Mouse (Mus musculus) bone marrow, adult 2 months (tissue): Measurements from ENCODE around the gene Tanc1. TPM values are rescaled to one million over a fixed set of nuclear protein-coding genes. Genes with fewer than 3 reads are reported as not detected.

Source experiments
- H3K27ac ChIP-seq: fragments of 200-500 bp; 2 replicates; pipeline ENCODE4 v1.5.1; 2012; ENCODE audit warnings: low read depth, mild to moderate bottlenecking, control low read depth, inconsistent platforms, low read length; ENCODE audit not compliant: control insufficient read depth, poor library complexity, insufficient read depth
- H3K4me1 ChIP-seq: fragments of 200-500 bp; 2 replicates; pipeline ENCODE4 v1.6.1; 2011; ENCODE audit warnings: low read length; ENCODE audit not compliant: control insufficient read depth, insufficient read depth
- H3K4me3 ChIP-seq: fragments of 200-500 bp; replicated peaks from 2 replicates; pipeline ENCODE3; 2011; ENCODE audit warnings: mild to moderate bottlenecking, low read depth, low read length, control low read depth; ENCODE audit not compliant: control insufficient read depth
- CTCF ChIP-seq: fragments of 200-500 bp; IDR thresholded peaks from 2 replicates; pipeline ENCODE4 v1.5.1; 2011; ENCODE audit warnings: low read length, control low read depth; ENCODE audit not compliant: control insufficient read depth, insufficient read depth
- POLR2A ChIP-seq: fragments of 200-500 bp; IDR thresholded peaks from 2 replicates; pipeline ENCODE4 v1.6.1; 2011; ENCODE audit warnings: low read depth, mild to moderate bottlenecking, control low read depth, low read length, borderline replicate concordance; ENCODE audit not compliant: control insufficient read depth
- WGBS: fragments of 180-500 bp; shearing (Covaris S2); methylation state at CpG from one replicate; pipeline ENCODE4 v1.1.7; 2018; 5-methylcytosine and 5-hydroxymethylcytosine counted together
- polyA plus RNA-seq: library from polyadenylated mRNA; stranded (reverse); fragments of >200 nt; gene quantifications from 2 replicates; pipeline ENCODE4 v1.2.4, GENCODE M21; 2011; ENCODE audit warnings: low replicate concordance; ENCODE audit not compliant: missing spikeins, insufficient read depth, insufficient read length

Tanc1 gene
- polyA plus RNA-seq, 1 experiment: 7.4 TPM

DNA sequence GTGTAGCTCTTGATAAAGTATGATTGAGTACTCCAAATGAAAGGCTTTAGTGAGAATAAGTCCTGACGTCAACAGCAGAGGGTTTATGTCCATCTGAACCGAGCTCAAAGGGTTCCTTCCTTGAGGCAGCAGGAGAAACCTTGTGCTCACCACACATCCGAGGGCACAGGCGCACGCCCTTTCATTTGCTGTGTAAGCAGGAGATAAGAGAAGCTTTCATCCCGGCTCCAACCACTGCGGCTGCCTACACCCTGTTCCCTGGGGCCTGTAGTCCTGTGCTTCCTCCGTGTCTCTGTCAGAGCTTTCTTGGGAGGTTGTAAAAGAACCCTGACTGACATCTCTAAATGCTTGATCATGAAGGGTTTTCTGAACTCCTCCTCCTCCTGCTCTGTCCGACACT, 181.5 kb downstream of the Tanc1 start:
- 73% methylated on average over 9 of the region's 9 CpGs for WGBS
- TF ChIP-seq POLR2A (no peak), CTCF (no peak)

DNA sequence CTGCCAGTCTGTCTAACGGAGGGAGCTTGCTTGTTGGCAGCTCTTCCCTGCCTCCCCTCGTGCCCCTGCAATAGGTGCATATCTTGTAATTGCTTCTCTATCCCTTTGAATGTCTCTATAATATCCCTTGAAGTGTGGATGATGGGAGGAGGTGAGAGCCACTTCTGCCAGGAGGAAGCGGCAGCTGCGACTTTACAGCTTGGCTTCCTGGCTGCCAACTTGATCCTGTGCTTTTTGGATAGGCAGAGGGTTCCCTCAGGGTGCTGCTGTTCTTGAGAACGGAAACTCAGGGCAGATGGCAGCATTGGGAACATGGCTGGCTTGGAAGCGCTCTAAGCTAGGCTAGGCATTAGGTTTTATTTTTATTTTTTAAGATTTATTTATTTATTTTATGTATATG, 183.0 kb downstream of the Tanc1 start:
- H3K27ac ChIP-seq: no peak overlapping the region
- H3K4me3 ChIP-seq: no peak overlapping the region
- no peaks in the 10 kb centered on the region; the same call in 1 of the 2 replicates for H3K4me1 ChIP-seq
- WGBS: 84% methylated on average over 6 of the region's 6 CpGs
- TF ChIP-seq CTCF: no peak
- no peak for TF ChIP-seq POLR2A

More for the DNA sequence above, 181.5 kb downstream of the Tanc1 start:
- Histone ChIP-seq H3K4me1 (no peaks in the 10 kb centered on the region), H3K4me3 (no peak overlapping the region), H3K27ac (no peak overlapping the region)

GRCm38 (mm10) chr2:59798934-59799532, 187.2 kb downstream of the Tanc1 start:
- no peak for TF ChIP-seq CTCF
- no peak for TF ChIP-seq POLR2A
- Histone ChIP-seq H3K4me1 (peaks cover 5% of the 10 kb centered on the region; the same call in 1 of the 2 replicates), H3K4me3 (no peak overlapping the region), H3K27ac (no peak overlapping the region)
- WGBS: 84% methylated on average over 16 of the region's 16 CpGs

DNA sequence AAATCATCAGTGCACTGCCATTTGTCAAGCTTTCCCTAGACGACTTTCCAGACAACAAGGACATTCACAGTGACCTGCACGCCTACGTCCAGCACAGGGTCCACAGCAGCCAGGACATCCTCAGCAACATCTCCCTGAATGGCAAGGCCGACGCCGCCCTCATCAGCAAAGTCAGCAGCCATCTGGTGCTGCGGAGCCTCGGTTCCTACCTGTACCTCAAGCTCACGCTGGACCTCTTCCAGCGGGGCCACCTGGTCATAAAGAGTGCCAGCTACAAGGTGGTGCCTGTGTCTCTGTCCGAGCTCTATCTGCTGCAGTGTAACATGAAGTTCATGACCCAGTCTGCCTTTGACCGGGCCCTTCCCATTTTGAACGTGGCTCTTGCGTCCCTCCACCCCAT, 187.7 kb downstream of the Tanc1 start:
- TF ChIP-seq POLR2A (no peak), CTCF (no peak)
- no peak overlapping the region for H3K27ac ChIP-seq
- peaks cover 5% of the 10 kb centered on the region; the same call in 1 of the 2 replicates for H3K4me1 ChIP-seq
- WGBS: 87% methylated on average over 14 of the region's 14 CpGs
- no peak overlapping the region for H3K4me3 ChIP-seq

DNA sequence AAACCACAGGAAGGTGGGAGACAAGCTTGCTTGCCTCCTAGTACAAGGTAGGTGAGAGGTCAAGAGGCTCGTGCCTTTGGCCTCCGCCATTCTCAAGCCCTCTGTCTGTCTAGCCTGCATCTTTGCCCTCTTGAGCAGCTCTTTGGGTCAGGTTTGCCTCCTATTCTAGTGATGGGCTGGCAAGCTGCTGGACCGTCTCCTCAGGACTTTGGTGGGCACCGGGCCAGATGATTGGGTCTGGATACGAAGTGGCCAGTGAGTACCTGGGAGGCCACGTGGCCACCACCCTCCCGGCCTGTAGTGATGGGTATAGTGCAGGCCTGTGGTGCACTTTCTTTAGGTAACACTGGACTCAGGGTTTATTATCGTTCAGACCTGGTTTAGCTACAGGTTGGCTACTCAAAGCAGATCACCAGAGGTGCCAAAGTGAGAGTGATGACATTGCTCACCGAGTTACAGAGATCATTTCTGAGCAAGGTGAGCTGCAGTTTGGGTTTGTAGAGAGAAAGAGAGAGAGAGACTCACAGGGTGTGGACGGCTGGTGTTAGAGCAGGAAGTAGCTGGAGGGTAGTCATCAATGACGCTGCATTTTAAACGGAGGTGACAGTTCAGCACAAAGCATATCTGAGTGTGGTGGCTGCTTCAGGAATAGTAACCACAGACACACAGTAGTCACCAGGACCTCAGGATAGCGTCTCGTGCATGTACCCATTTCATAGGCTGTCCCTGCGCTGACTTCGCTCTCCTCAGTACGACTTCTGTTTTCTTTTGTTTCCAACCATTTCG, 188.8 kb downstream of the Tanc1 start:
- H3K4me1 ChIP-seq: peaks cover 5% of the 10 kb centered on the region; the same call in 1 of the 2 replicates
- no peak for TF ChIP-seq POLR2A
- TF ChIP-seq CTCF: no peak
- peak overlapping the region; percentile 20 for H3K27ac ChIP-seq
- WGBS: 53% methylated on average over 18 of the region's 18 CpGs
- H3K4me3 ChIP-seq: peak overlapping the region; percentile 37

GRCm38 (mm10) chr2:59802722-59803387, 191.0 kb downstream of the Tanc1 start:
- 47% methylated on average over 8 of the region's 8 CpGs for WGBS
- no peak overlapping the region for H3K27ac ChIP-seq
- peaks cover 5% of the 10 kb centered on the region; the same call in 1 of the 2 replicates for H3K4me1 ChIP-seq
- H3K4me3 ChIP-seq: no peak overlapping the region
- no peak for TF ChIP-seq POLR2A
- TF ChIP-seq CTCF: no peak

DNA sequence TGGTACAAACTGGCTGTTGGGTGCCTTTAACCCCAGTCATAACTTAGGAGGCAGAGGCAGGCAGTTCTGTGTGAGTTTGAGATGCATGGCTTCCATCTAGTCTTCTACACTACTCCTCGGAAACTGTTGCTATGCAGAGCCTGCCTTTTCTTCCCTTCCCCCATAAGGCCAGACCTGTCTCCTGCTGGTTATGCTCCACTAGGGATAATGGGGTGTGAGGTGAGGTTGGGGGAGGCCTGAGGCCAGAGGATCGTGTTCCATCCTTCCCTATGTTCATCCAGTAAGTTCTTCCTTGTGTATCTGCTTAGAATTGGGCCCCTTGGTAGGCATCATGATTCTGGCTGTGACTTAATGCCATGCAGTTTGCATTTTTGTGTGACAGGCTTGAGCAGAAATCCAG, 193.8 kb downstream of the Tanc1 start:
- WGBS: 70% methylated on average over 2 of the region's 2 CpGs
- Histone ChIP-seq H3K4me3 (no peak overlapping the region), H3K4me1 (peaks cover 1% of the 10 kb centered on the region; the same call in 1 of the 2 replicates), H3K27ac (no peak overlapping the region)
- TF ChIP-seq POLR2A: no peak
- TF ChIP-seq CTCF: no peak

DNA sequence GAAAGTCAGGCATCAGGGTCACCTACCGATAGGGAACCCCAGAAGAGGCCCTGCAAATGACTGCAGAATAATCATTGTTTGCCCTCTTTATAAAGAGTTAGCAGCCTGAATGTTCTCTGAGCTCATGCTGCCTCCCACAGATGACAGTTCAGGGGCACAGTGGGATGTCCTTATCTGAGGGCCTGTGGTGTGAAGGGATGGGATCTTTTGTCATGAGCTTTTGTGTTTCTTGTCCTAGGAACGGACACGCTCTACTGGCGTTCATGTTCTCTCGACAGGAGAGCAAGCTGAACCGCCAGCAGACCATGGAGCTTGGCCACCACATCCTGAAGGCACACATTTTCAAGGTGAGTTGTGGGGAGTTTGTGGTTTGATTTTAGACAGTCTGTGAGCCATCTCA, 194.2 kb downstream of the Tanc1 start:
- H3K4me1 ChIP-seq: peaks cover 1% of the 10 kb centered on the region; the same call in 1 of the 2 replicates
- H3K4me3 ChIP-seq: no peak overlapping the region
- WGBS: 71% methylated on average over 6 of the region's 6 CpGs
- H3K27ac ChIP-seq: no peak overlapping the region
- TF ChIP-seq POLR2A: no peak
- no peak for TF ChIP-seq CTCF
